Mouse (Mus musculus): Measurements from ENCODE around the gene Opn4. TPM values are rescaled to one million over a fixed set of nuclear protein-coding genes. Genes with fewer than 3 reads are reported as not detected.

Gene Opn4
- total and polyA plus RNA-seq, 3 experiments, result not detected

DNA sequence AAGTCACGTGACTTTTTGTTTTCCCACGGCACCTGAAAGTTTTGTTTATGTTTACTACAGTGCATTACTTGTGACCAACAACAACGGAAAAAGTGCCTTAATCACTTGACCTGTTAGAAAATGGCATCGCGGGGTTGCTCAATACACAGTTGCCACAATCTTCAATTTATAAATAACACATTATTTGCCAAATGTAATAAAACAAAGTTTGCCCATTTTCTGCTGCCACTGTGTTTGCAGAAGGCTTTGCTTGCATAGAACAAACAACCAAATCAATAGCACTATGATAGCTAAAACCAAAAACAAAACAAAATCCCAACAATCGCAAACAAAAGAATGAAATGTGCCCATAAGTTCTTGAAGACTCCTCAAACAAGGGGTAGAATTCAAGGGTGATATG lies 35.8 kb upstream of the Opn4 start:
- DNase-seq (ENCODE audit: low read depth, low spot score), result no peak
- no peak overlapping the region for H3K4me3 ChIP-seq (ENCODE audit: control insufficient read depth in 1 of 2, insufficient read depth in 1 of 2, low read depth in 2 of 2, low read length in 2 of 2)
- H3K27ac ChIP-seq (ENCODE audit: control insufficient read depth, low read depth, low read length), result no peak overlapping the region
- peaks cover 0 to 15% of the 10 kb centered on the region in 2 experiments; a peak in 2 of 4 replicates for H3K36me3 ChIP-seq (ENCODE audit: control insufficient read depth in 1 of 2, insufficient read depth in 2 of 2, low read length in 2 of 2)
- H3K9me3 ChIP-seq (replicated peaks; ENCODE audit: insufficient read depth, low read length), result no peaks in the 10 kb centered on the region
- no peaks in the 10 kb centered on the region for H3K27me3 ChIP-seq (ENCODE audit: control insufficient read depth in 1 of 2, insufficient read depth in 2 of 2, low read length in 2 of 2)
- H3K4me1 ChIP-seq (ENCODE audit: control insufficient read depth in 1 of 2, insufficient read depth in 2 of 2, low read length in 2 of 2), result peaks cover 13 to 14% of the 10 kb centered on the region in 2 experiments
- TF ChIP-seq MAFK (IDR thresholded peaks at IDR 0.05; ENCODE audit: borderline replicate concordance, low read depth, low read length), result no peak
- TF ChIP-seq SIN3A (IDR thresholded peaks at IDR 0.05; ENCODE audit: low read length), result no peak
- TF ChIP-seq HCFC1 (IDR thresholded peaks at IDR 0.05; ENCODE audit: low read depth, low read length), result no peak
- TF ChIP-seq MYB (IDR thresholded peaks at IDR 0.05; ENCODE audit: low read depth, low read length), result no peak
- TF ChIP-seq RCOR1 (IDR thresholded peaks at IDR 0.05; ENCODE audit: low read depth, low read length), result no peak
- no peak for TF ChIP-seq RAD21 (IDR thresholded peaks at IDR 0.05; ENCODE audit: low read depth, low read length)
- no peak for TF ChIP-seq ZC3H11A (IDR thresholded peaks at IDR 0.05; ENCODE audit: low read depth, low read length)
- no peak for TF ChIP-seq MXI1 (IDR thresholded peaks at IDR 0.05; ENCODE audit: low read depth, low read length)
- TF ChIP-seq GABPA (IDR thresholded peaks at IDR 0.05; ENCODE audit: low read depth, low read length), result no peak
- no peak for TF ChIP-seq CTCF (IDR thresholded peaks at IDR 0.05 in 2 of 3, conservative IDR thresholded peaks at IDR 0.05 in 1 of 3; ENCODE audit: control insufficient read depth in 1 of 3, insufficient read depth in 1 of 3, low read depth in 2 of 3, low read length in 3 of 3, poor library complexity in 1 of 3, severe bottlenecking in 1 of 3)
- TF ChIP-seq ETS1 (IDR thresholded peaks at IDR 0.05; ENCODE audit: low read depth, low read length), result no peak
- TF ChIP-seq UBTF (IDR thresholded peaks at IDR 0.05; ENCODE audit: borderline replicate concordance, insufficient read depth, low read depth, low read length), result no peak
- no peak for TF ChIP-seq POLR2A (IDR thresholded peaks at IDR 0.05; ENCODE audit: control insufficient read depth in 1 of 2, insufficient read depth in 1 of 2, low read depth in 1 of 2, low read length in 2 of 2, poor library complexity in 1 of 2)
- no peak for TF ChIP-seq MYC (IDR thresholded peaks at IDR 0.05; ENCODE audit: low read depth, low read length)
- TF ChIP-seq POLR2AphosphoS5 (IDR thresholded peaks at IDR 0.05; ENCODE audit: borderline replicate concordance, low read depth, low read length), result no peak
- TF ChIP-seq CHD1 (IDR thresholded peaks at IDR 0.05; ENCODE audit: low read depth, low read length), result no peak
- no peak for TF ChIP-seq BHLHE40 (IDR thresholded peaks at IDR 0.05; ENCODE audit: borderline replicate concordance, low read depth, low read length)
- no peak for TF ChIP-seq ELF1 (IDR thresholded peaks at IDR 0.05; ENCODE audit: low read depth, low read length)
- TF ChIP-seq TBP (IDR thresholded peaks at IDR 0.05; ENCODE audit: low read depth, low read length), result no peak
- H3K9ac ChIP-seq (ENCODE audit: control insufficient read depth, low read depth, low read length, poor library complexity, severe bottlenecking), result no peak overlapping the region
- H3K79me2 ChIP-seq (ENCODE audit: control insufficient read depth, insufficient read depth, low read length, poor library complexity), result no peaks in the 10 kb centered on the region

DNA sequence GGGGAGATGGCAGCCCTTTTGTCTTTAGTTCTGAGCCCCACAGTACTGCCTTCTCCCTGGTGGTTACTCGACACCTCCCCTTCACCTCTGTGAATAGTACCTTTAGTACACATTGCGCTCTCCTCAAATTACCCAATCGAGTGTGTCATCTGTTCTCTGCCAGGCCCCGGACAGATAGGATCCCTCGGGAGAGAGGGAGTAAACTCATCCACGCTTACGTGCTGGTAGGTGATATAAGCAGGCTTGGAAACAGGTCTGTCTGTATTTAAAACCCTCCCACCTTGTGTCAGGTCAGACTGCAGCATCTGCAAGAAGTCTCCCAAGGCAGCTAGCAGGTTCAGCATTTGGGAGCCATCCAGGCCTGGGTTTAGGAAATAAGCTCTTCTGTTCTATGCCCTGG lies 35.2 kb upstream of the Opn4 start:
- Histone ChIP-seq H3K36me3 (ENCODE audit: control insufficient read depth in 1 of 2, insufficient read depth in 2 of 2, low read length in 2 of 2) (peaks cover 0 to 15% of the 10 kb centered on the region in 2 experiments; a peak in 2 of 4 replicates), H3K4me3 (ENCODE audit: control insufficient read depth in 1 of 2, insufficient read depth in 1 of 2, low read depth in 2 of 2, low read length in 2 of 2) (no peak overlapping the region), H3K27me3 (ENCODE audit: control insufficient read depth in 1 of 2, insufficient read depth in 2 of 2, low read length in 2 of 2) (no peaks in the 10 kb centered on the region), H3K79me2 (ENCODE audit: control insufficient read depth, insufficient read depth, low read length, poor library complexity) (no peaks in the 10 kb centered on the region), H3K9me3 (replicated peaks; ENCODE audit: insufficient read depth, low read length) (no peaks in the 10 kb centered on the region), H3K9ac (ENCODE audit: control insufficient read depth, low read depth, low read length, poor library complexity, severe bottlenecking) (no peak overlapping the region), H3K27ac (ENCODE audit: control insufficient read depth, low read depth, low read length) (no peak overlapping the region), H3K4me1 (ENCODE audit: control insufficient read depth in 1 of 2, insufficient read depth in 2 of 2, low read length in 2 of 2) (peaks cover 13 to 14% of the 10 kb centered on the region in 2 experiments)
- TF ChIP-seq TBP (IDR thresholded peaks at IDR 0.05; ENCODE audit: low read depth, low read length) (no peak), SIN3A (IDR thresholded peaks at IDR 0.05; ENCODE audit: low read length) (no peak), CHD1 (IDR thresholded peaks at IDR 0.05; ENCODE audit: low read depth, low read length) (no peak), KAT2A (conservative IDR thresholded peaks at IDR 0.05; ENCODE audit: low read depth, low read length) (no peak), JUND (IDR thresholded peaks at IDR 0.05; ENCODE audit: low read depth, low read length) (no peak)
- no peak for DNase-seq (ENCODE audit: low read depth, low spot score)

Data from MEL (cell line).